Mouse (Mus musculus): Measurements from ENCODE around the gene Mpnd. TPM values are rescaled to one million over a fixed set of nuclear protein-coding genes. Genes with fewer than 3 reads are reported as not detected.

The Mpnd gene
- polyA plus RNA-seq, 1 experiment from 2014 or later: 127 TPM

DNA sequence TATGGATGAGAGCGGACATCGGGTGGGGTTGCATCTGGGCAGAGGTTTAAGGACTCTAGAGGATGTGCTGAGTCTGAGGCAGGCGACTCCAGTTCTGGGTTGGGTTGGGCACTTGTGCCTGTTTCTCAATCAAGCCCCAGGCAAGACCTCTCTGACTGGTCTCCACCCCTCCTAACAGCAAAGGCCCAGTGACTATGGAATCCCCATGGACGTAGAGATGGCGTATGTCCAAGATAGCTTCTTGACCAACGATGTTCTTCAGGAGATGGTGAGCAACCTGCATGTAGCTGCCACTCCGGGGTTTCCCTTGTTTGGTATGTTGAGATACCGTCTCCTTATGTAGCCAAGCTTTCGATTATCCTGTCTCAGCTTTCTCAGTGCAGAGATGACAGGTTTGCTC lies 9.8 kb downstream of the Mpnd start:
- no peak for ATAC-seq
- Histone ChIP-seq H3K27me3 (replicated peaks; ENCODE audit: control insufficient read depth, insufficient read depth, low read length) (no peaks in the 10 kb centered on the region), H3K9me3 (ENCODE audit: control insufficient read depth, low read length) (no peaks in the 10 kb centered on the region), H3K4me1 (ENCODE audit: control insufficient read depth, insufficient read depth, low read depth, low read length) (peaks cover 15% of the 10 kb centered on the region), H3K36me3 (ENCODE audit: control insufficient read depth, insufficient read depth, low read length) (peaks cover 71% of the 10 kb centered on the region), H3K4me3 (ENCODE audit: low read length) (no peak overlapping the region), H3K9ac (ENCODE audit: low read depth, low read length) (no peak overlapping the region), H3K27ac (ENCODE audit: low read depth, low read length) (no peak overlapping the region), H3K4me2 (ENCODE audit: low read length) (no peak overlapping the region)
- WGBS: 98% methylated on average over 9 of the region's 9 CpGs

DNA sequence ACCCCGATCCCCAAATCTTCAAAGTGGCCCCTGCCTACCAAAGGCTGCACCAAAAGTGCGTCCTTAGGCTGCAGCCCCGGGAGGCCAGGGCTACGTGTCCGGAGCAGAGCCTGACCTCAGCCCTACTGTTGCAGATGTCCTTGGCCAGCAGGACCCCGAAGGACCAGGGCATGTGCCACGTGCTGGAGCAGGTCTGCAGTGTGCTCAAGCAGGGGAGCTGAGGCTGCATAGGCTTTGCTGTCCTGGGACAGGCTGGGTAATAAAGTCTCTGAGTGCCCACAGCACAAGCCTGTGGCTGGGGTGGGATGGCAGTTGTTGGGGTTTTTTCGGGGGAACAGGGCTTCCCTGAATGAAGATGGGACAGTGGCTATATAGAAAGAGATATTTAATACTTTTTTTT lies 10.9 kb downstream of the Mpnd start:
- Histone ChIP-seq H3K27ac (ENCODE audit: low read depth, low read length) (peak overlapping the region; percentile 48), H3K4me2 (ENCODE audit: low read length) (no peak overlapping the region), H3K9me3 (ENCODE audit: control insufficient read depth, low read length) (no peaks in the 10 kb centered on the region), H3K9ac (ENCODE audit: low read depth, low read length) (no peak overlapping the region), H3K36me3 (ENCODE audit: control insufficient read depth, insufficient read depth, low read length) (peaks cover 71% of the 10 kb centered on the region), H3K4me3 (ENCODE audit: low read length) (no peak overlapping the region), H3K4me1 (ENCODE audit: control insufficient read depth, insufficient read depth, low read depth, low read length) (peaks cover 4% of the 10 kb centered on the region; the same call in 1 of the 2 replicates), H3K27me3 (replicated peaks; ENCODE audit: control insufficient read depth, insufficient read depth, low read length) (no peaks in the 10 kb centered on the region)
- WGBS: 89% methylated on average over 8 of the region's 8 CpGs
- no peak for ATAC-seq

DNA sequence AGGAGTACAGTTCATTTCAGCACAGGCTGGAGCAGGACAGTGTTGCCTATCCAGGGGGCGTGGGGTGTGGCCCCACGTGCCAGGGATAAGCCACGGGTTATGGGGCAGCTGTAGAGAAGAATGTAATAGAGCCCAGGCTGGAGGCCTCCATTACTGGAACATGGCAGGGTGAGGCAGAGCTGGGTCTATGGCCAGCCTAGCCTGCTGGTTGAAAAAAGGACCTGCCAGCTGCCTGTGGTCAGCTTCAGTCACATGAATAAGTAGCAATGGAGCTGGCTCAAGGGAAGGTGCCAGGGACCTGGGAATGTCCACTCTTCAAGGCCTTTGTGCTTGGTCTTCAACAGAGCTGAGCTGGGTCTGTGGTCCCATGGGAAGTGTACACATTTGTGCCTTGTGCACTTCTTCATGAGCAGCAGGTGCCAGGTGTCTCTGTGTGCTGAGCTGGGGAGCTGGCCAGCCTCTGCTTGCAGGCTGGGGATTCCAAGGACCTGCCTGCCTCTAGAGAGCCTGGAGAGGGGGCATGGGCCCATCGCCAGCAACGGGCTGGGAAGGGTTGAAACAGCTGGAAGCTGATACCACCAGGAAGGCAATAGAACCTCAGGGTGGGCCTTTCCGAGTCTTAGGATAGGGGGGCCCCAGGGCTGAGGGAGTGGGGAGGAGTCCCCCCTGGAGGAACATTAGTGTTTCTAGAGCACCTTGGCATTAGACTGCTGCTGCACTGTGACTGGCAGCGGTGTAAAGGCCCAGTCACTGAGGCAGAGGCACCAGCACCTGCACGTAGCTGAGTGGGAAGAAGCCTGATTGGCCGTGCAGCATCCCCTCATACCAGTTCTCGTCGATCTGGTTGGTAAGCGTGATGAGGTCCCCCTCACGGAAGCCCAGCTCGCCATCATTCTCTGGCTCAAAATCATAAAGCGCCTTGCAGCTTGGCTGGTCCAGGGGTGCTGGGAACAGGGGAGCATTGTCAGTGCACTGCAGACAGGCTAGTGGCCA lies 11.6 kb downstream of the Mpnd start:
- no peak for ATAC-seq
- Histone ChIP-seq H3K4me1 (ENCODE audit: control insufficient read depth, insufficient read depth, low read depth, low read length) (peaks cover 5% of the 10 kb centered on the region; the same call in 1 of the 2 replicates), H3K27me3 (replicated peaks; ENCODE audit: control insufficient read depth, insufficient read depth, low read length) (no peaks in the 10 kb centered on the region), H3K27ac (ENCODE audit: low read depth, low read length) (peak overlapping the region; percentile 48), H3K9me3 (ENCODE audit: control insufficient read depth, low read length) (no peaks in the 10 kb centered on the region), H3K36me3 (ENCODE audit: control insufficient read depth, insufficient read depth, low read length) (peaks cover 64% of the 10 kb centered on the region), H3K4me2 (ENCODE audit: low read length) (no peak overlapping the region), H3K4me3 (ENCODE audit: low read length) (no peak overlapping the region), H3K9ac (ENCODE audit: low read depth, low read length) (no peak overlapping the region)
- 84% methylated on average over 15 of the region's 15 CpGs for WGBS

DNA sequence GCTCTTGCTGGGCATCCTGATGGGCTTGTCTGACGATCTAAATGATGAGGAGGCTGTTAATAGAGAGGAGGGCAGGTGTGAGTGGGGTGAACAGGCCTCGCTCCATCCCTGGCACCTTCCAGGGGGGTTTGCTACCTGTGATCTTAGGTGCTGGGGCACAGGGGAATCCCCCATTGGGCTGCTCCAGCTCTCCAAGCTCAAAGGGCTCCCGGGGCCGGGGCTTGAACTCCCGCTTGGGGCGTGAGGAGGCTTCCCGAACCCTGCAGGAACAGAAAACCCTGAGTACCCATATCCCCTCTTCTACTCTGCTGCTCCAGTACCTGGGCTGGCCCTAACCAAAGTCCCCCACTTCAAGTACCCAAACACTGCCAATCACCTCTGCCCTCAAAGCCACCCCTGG lies 12.3 kb downstream of the Mpnd start:
- 86% methylated on average over 7 of the region's 7 CpGs for WGBS
- Histone ChIP-seq H3K27me3 (replicated peaks; ENCODE audit: control insufficient read depth, insufficient read depth, low read length) (no peaks in the 10 kb centered on the region), H3K4me1 (ENCODE audit: control insufficient read depth, insufficient read depth, low read depth, low read length) (peaks cover 5% of the 10 kb centered on the region; the same call in 1 of the 2 replicates), H3K9me3 (ENCODE audit: control insufficient read depth, low read length) (no peaks in the 10 kb centered on the region), H3K4me2 (ENCODE audit: low read length) (no peak overlapping the region), H3K9ac (ENCODE audit: low read depth, low read length) (no peak overlapping the region), H3K27ac (ENCODE audit: low read depth, low read length) (no peak overlapping the region), H3K36me3 (ENCODE audit: control insufficient read depth, insufficient read depth, low read length) (peaks cover 58% of the 10 kb centered on the region), H3K4me3 (ENCODE audit: low read length) (no peak overlapping the region)
- no peak for ATAC-seq

DNA sequence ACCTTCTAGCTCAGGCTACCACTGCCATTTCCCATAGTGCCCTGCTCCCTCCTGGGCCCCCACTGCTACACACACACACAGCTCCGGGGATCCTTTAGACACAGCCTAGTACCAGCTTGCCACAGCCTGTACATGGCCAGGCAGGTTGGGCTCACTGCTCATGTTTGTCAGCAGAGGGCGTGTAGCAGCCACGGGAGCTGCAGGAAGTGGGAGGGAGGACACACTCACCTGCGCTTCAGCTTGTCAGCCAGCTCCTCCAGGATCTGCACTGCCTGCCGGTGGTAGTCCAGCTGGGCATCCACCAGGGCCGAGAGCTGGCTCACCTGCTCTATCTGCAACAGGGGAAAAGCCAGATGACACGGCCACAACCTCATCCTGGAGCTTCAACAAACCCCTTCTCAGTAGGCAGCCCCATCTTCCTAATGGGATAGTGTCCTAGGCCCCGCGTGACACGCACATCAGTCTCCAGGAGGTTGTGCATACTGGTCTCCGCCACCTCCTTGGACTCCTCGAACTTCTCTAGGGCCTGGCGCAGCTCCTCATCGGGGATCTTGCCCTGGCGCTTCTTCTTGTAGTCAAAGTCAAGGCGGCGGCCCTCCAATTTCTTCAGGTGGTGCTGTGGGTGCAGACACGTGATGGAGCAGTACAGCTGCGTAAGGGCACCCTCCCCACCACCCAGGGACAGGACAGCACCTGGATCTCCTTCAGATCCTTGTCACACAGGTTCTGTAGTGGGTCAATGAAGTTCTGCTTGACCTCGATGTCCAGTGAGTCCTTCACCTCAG lies 13.0 kb downstream of the Mpnd start:
- no peak overlapping the region for H3K4me2 ChIP-seq (ENCODE audit: low read length)
- H3K27me3 ChIP-seq (replicated peaks; ENCODE audit: control insufficient read depth, insufficient read depth, low read length): no peaks in the 10 kb centered on the region
- peak overlapping the region; percentile 54; the same call in 1 of the 2 replicates for H3K27ac ChIP-seq (ENCODE audit: low read depth, low read length)
- peaks cover 5% of the 10 kb centered on the region; the same call in 1 of the 2 replicates for H3K4me1 ChIP-seq (ENCODE audit: control insufficient read depth, insufficient read depth, low read depth, low read length)
- ATAC-seq: peak; percentile 35
- 75% methylated on average over 19 of the region's 20 CpGs for WGBS
- peaks cover 52% of the 10 kb centered on the region for H3K36me3 ChIP-seq (ENCODE audit: control insufficient read depth, insufficient read depth, low read length)
- no peaks in the 10 kb centered on the region for H3K9me3 ChIP-seq (ENCODE audit: control insufficient read depth, low read length)
- no peak overlapping the region for H3K9ac ChIP-seq (ENCODE audit: low read depth, low read length)
- H3K4me3 ChIP-seq (ENCODE audit: low read length): no peak overlapping the region

DNA sequence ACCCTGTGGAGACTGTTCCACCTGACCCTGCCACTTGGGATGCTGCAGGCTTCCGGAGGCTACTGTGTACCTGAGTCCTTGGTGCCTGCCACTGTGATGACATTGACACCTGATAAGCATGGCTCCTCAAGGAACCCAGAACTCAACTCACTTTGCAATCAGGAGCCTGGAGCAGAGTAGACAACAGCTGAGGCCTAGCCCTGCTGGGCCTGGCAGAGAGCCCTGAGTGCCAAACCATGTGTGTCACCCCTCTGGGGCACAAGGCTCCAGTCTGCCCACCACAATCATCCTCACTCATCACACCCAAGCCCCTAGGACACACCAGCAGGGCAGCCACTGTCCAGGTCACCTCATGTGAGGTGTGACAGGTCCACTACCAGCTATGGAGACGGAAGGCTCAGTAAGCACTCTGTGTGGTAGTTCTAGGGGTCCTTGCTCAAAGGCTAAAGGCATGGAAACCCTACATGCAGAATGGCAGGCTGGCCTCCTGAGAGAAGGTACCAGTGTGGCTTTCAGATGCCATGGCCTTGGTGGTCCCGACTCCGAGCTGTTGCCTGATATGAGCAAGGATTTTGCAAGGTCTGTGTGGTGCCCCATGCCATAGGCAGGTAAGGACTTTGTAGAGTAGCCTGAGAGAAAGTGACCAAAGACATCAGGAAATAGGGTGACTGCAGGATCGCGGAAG lies 15.0 kb downstream of the Mpnd start:
- 96% methylated on average over 6 of the region's 6 CpGs for WGBS
- no peak for ATAC-seq
- no peak overlapping the region for H3K4me3 ChIP-seq (ENCODE audit: low read length)
- peak overlapping the region; percentile 63 for H3K27ac ChIP-seq (ENCODE audit: low read depth, low read length)
- no peak overlapping the region for H3K9ac ChIP-seq (ENCODE audit: low read depth, low read length)
- H3K9me3 ChIP-seq (ENCODE audit: control insufficient read depth, low read length): no peaks in the 10 kb centered on the region
- peaks cover 42% of the 10 kb centered on the region for H3K36me3 ChIP-seq (ENCODE audit: control insufficient read depth, insufficient read depth, low read length)
- no peak overlapping the region for H3K4me2 ChIP-seq (ENCODE audit: low read length)
- no peaks in the 10 kb centered on the region for H3K27me3 ChIP-seq (replicated peaks; ENCODE audit: control insufficient read depth, insufficient read depth, low read length)
- H3K4me1 ChIP-seq (ENCODE audit: control insufficient read depth, insufficient read depth, low read depth, low read length): peaks cover 5% of the 10 kb centered on the region; the same call in 1 of the 2 replicates

DNA sequence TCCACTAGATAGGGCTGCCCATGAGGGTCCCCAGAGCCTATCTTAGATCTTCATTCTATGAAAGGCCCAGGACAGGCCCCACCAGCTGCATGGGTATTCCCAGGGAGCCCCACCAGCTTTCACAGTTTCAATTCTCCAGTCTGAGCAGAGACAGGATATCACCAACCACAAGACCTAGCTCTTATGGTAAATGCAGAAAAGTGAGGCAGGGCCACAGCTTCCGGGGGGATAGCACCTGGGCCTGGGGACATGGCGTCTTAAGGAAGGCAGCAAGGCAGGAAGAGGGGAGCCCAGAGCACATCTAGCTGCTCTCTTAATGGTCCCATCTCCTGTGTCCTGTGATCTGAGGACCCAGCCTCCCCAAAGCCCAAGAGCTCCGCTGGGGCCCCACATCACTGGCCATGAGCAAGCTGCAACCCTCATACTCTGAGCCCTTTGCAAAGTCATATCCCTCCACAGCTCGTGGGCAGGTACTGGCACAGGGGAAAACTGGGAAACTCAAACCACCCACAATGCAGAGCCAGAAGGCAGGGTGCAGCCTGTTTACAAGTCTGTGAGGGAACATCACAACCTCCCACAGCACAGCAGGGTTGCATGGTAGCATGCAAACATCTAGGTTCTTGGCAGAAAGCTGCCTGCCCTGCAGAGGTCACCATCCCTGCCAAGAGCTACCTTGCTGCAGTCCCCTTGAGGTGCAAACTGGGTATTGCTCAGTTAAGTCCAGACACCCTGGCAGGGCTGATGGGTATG lies 15.8 kb downstream of the Mpnd start:
- Histone ChIP-seq H3K36me3 (ENCODE audit: control insufficient read depth, insufficient read depth, low read length) (peaks cover 34% of the 10 kb centered on the region), H3K27me3 (replicated peaks; ENCODE audit: control insufficient read depth, insufficient read depth, low read length) (no peaks in the 10 kb centered on the region), H3K4me2 (ENCODE audit: low read length) (no peak overlapping the region), H3K4me3 (ENCODE audit: low read length) (no peak overlapping the region), H3K27ac (ENCODE audit: low read depth, low read length) (peak overlapping the region; percentile 63), H3K9me3 (ENCODE audit: control insufficient read depth, low read length) (no peaks in the 10 kb centered on the region), H3K9ac (ENCODE audit: low read depth, low read length) (peak overlapping the region; percentile 27; the same call in 1 of the 2 replicates), H3K4me1 (ENCODE audit: control insufficient read depth, insufficient read depth, low read depth, low read length) (peaks cover 5% of the 10 kb centered on the region; the same call in 1 of the 2 replicates)
- ATAC-seq: no peak
- WGBS: 82% methylated on average over 4 of the region's 4 CpGs
